Mouse (Mus musculus) lung, adult 2 months (tissue): ENCODE data around the gene Cap2.

Source experiments
- CTCF ChIP-seq: fragments of 200-500 bp; IDR thresholded peaks from 2 replicates; pipeline ENCODE4 v1.5.1; 2011; ENCODE audit warnings: mild to moderate bottlenecking, low read length, control low read depth; ENCODE audit not compliant: insufficient read depth
- POLR2A ChIP-seq: fragments of 200-500 bp; IDR thresholded peaks from 2 replicates; pipeline ENCODE4 v1.6.1; 2011; ENCODE audit warnings: low read depth, mild to moderate bottlenecking, control low read depth, low read length, borderline replicate concordance; ENCODE audit errors: extremely low read depth

DNA sequence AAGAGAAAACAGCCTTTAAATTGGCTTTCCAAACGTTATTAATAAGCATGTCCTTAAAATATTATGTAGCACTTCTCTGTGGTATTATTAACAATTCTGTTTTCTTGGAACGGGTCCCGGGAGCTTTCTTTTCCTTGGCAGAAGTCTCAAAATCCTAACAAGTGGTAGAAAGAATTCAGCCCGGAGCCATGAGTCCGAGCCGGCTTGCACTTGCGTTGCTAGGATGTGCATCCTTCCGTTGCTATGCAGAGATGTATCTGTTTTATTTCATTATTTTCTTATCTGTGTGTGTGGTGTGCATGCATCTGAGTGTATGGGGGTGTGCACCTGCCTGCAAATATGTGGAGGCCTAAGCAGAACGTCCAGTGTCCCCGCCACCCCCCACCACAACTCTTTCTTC is 126.2 kb downstream of the Cap2 start:
- no peak for TF ChIP-seq CTCF
- TF ChIP-seq POLR2A, result no peak
